Mouse (Mus musculus) CH12.LX (cell line): ENCODE measurements around the gene Stard5. TPM values are rescaled to one million over a fixed set of nuclear protein-coding genes. Genes with fewer than 3 reads are reported as not detected.

Source experiments
- DNase-seq: peaks from one replicate; pipeline ENCODE4 v3.0.0-alpha.2; 2013; ENCODE audit errors: extremely low read depth
- H3K27ac ChIP-seq: 2 replicates; pipeline ENCODE4 v1.5.1; 2012; ENCODE audit warnings: low read depth, mild to moderate bottlenecking, control low read depth, moderate library complexity; ENCODE audit not compliant: insufficient read depth
- H3K27me3 ChIP-seq: replicated peaks from 2 replicates; pipeline ENCODE3; 2012; ENCODE audit warnings: inconsistent platforms
- H3K36me3 ChIP-seq, 2 experiments: replicated peaks in 1 of 2; 2 replicates each; pipeline versions ENCODE3 to v1.6.1; 2012; ENCODE audit warnings: inconsistent platforms in 1 of 2, low read length in 1 of 2, mild to moderate bottlenecking in 1 of 2, mixed read lengths in 1 of 2, moderate library complexity in 1 of 2; ENCODE audit not compliant: control insufficient read depth in 1 of 2, insufficient read depth in 1 of 2
- H3K4me1 ChIP-seq, 2 experiments: 2 replicates each; pipeline ENCODE4 v1.6.1; 2012; ENCODE audit warnings: inconsistent platforms in 1 of 2, moderate library complexity in 1 of 2; ENCODE audit not compliant: insufficient read depth in 2 of 2, control insufficient read depth in 1 of 2
- H3K4me2 ChIP-seq: 2 replicates; pipeline ENCODE4 v1.6.1; 2012; ENCODE audit warnings: low read depth, mild to moderate bottlenecking, control low read depth; ENCODE audit not compliant: poor library complexity, insufficient read depth, severe bottlenecking
- H3K4me3 ChIP-seq, 3 experiments: fragments of 150-350 bp in 1 of 3; sonication (generic) in 1 of 3; replicated peaks in 1 of 3; 2 replicates each; pipeline versions ENCODE3 to v1.5.1; 2011 to 2012; ENCODE audit warnings: low read depth in 2 of 3, low read length in 2 of 3, mild to moderate bottlenecking in 2 of 3, moderate library complexity in 2 of 3, control low read depth in 1 of 3, improper control_type of control experiment in 1 of 3, inconsistent platforms in 1 of 3, mixed read lengths in 1 of 3; ENCODE audit not compliant: poor library complexity in 1 of 3
- H3K79me2 ChIP-seq: replicated peaks from 2 replicates; pipeline ENCODE4 v1.6.1; 2012; ENCODE audit warnings: mild to moderate bottlenecking, moderate library complexity; ENCODE audit not compliant: control insufficient read depth, poor library complexity, insufficient read depth, severe bottlenecking; ENCODE audit errors: extremely low read depth
- H3K9ac ChIP-seq: 2 replicates; pipeline ENCODE4 v1.6.1; 2012; ENCODE audit warnings: low read depth, mild to moderate bottlenecking, control low read depth, moderate library complexity; ENCODE audit not compliant: insufficient read depth
- H3K9me3 ChIP-seq: replicated peaks from 2 replicates; pipeline ENCODE3; 2012; ENCODE audit warnings: low read length, inconsistent platforms, mixed read lengths
- BHLHE40 ChIP-seq: IDR thresholded peaks from 2 replicates; pipeline ENCODE4 v1.6.1; 2011; ENCODE audit warnings: mild to moderate bottlenecking, low read depth, low read length, improper control_type of control experiment
- CHD1 ChIP-seq: IDR thresholded peaks from 2 replicates; pipeline ENCODE4 v1.6.1; 2012; ENCODE audit warnings: low read depth, low read length, improper control_type of control experiment, inconsistent platforms
- CHD2 ChIP-seq: IDR thresholded peaks from 2 replicates; pipeline ENCODE4 v1.6.1; 2011; ENCODE audit warnings: low read length, improper control_type of control experiment
- CTCF ChIP-seq, 2 experiments: IDR thresholded peaks in 1 of 2; conservative IDR thresholded peaks in 1 of 2; 2 replicates each; pipeline ENCODE4 v1.5.1; 2011 to 2012; ENCODE audit warnings: low read depth in 2 of 2, low read length in 2 of 2, improper control_type of control experiment in 1 of 2, inconsistent platforms in 1 of 2, mild to moderate bottlenecking in 1 of 2, moderate library complexity in 1 of 2
- E2F4 ChIP-seq: IDR thresholded peaks from 2 replicates; pipeline ENCODE4 v1.6.1; 2011; ENCODE audit warnings: low read depth, low read length, improper control_type of control experiment; ENCODE audit not compliant: insufficient replicate concordance
- ELF1 ChIP-seq: IDR thresholded peaks from 2 replicates; pipeline ENCODE4 v1.6.1; 2014; ENCODE audit warnings: low read depth, mild to moderate bottlenecking, inconsistent platforms, low read length, improper control_type of control experiment
- EP300 ChIP-seq: IDR thresholded peaks from 2 replicates; pipeline ENCODE4 v1.6.1; 2011; ENCODE audit warnings: low read length, improper control_type of control experiment
- ETS1 ChIP-seq: conservative IDR thresholded peaks from 2 replicates; pipeline ENCODE4 v1.6.1; 2012; ENCODE audit warnings: low read depth, mild to moderate bottlenecking, inconsistent platforms, low read length, improper control_type of control experiment, moderate library complexity
- GABPA ChIP-seq: IDR thresholded peaks from 2 replicates; pipeline ENCODE4 v1.6.1; 2012; ENCODE audit warnings: low read depth, low read length, improper control_type of control experiment, inconsistent platforms; ENCODE audit not compliant: insufficient replicate concordance
- IRF4 ChIP-seq: IDR thresholded peaks from 2 replicates; pipeline ENCODE4 v1.6.1; 2014; ENCODE audit warnings: low read depth, mild to moderate bottlenecking, inconsistent platforms, low read length, improper control_type of control experiment
- JUN ChIP-seq: IDR thresholded peaks from 2 replicates; pipeline ENCODE4 v1.6.1; 2011; ENCODE audit warnings: low read depth, mild to moderate bottlenecking, low read length, improper control_type of control experiment, moderate library complexity; ENCODE audit not compliant: insufficient read depth
- JUND ChIP-seq: conservative IDR thresholded peaks from 2 replicates; pipeline ENCODE4 v1.6.1; 2011; ENCODE audit warnings: low read depth, low read length, improper control_type of control experiment
- KAT2A ChIP-seq: IDR thresholded peaks from 2 replicates; pipeline ENCODE4 v1.6.1; 2012; ENCODE audit warnings: low read length, improper control_type of control experiment, inconsistent platforms; ENCODE audit not compliant: insufficient replicate concordance
- MAFK ChIP-seq: IDR thresholded peaks from 2 replicates; pipeline ENCODE4 v1.6.1; 2011; ENCODE audit warnings: low read length, improper control_type of control experiment; ENCODE audit not compliant: insufficient replicate concordance
- MAX ChIP-seq: IDR thresholded peaks from 2 replicates; pipeline ENCODE4 v1.6.1; 2011; ENCODE audit warnings: low read length, improper control_type of control experiment
- MAZ ChIP-seq: IDR thresholded peaks from 2 replicates; pipeline ENCODE4 v1.6.1; 2012; ENCODE audit warnings: low read depth, mild to moderate bottlenecking, inconsistent platforms, low read length, improper control_type of control experiment, moderate library complexity
- MEF2A ChIP-seq: IDR thresholded peaks from 2 replicates; pipeline ENCODE4 v1.6.1; 2014; ENCODE audit warnings: low read depth, mild to moderate bottlenecking, inconsistent platforms, low read length, improper control_type of control experiment, borderline replicate concordance
- MXI1 ChIP-seq: IDR thresholded peaks from 2 replicates; pipeline ENCODE4 v1.6.1; 2011; ENCODE audit warnings: mild to moderate bottlenecking, low read depth, low read length, improper control_type of control experiment
- MYC ChIP-seq: IDR thresholded peaks from 2 replicates; pipeline ENCODE4 v1.6.1; 2011; ENCODE audit warnings: low read depth, mild to moderate bottlenecking, improper control_type of control experiment, low read length
- NELFE ChIP-seq: IDR thresholded peaks from 2 replicates; pipeline ENCODE4 v1.6.1; 2011; ENCODE audit warnings: low read depth, low read length, improper control_type of control experiment
- NRF1 ChIP-seq: IDR thresholded peaks from 2 replicates; pipeline ENCODE4 v1.6.1; 2014; ENCODE audit warnings: low read depth, mild to moderate bottlenecking, inconsistent platforms, low read length, improper control_type of control experiment, moderate library complexity
- PAX5 ChIP-seq: IDR thresholded peaks from 2 replicates; pipeline ENCODE4 v1.6.1; 2012; ENCODE audit warnings: low read length, inconsistent platforms, mixed read lengths
- POLR2A ChIP-seq: IDR thresholded peaks from 2 replicates; pipeline ENCODE4 v1.6.1; 2011; ENCODE audit warnings: low read depth, mild to moderate bottlenecking, improper control_type of control experiment, low read length
- POLR2AphosphoS2 ChIP-seq: IDR thresholded peaks from 2 replicates; pipeline ENCODE4 v1.6.1; 2011; ENCODE audit warnings: low read depth, low read length, improper control_type of control experiment
- RAD21 ChIP-seq: IDR thresholded peaks from 2 replicates; pipeline ENCODE4 v1.6.1; 2011; ENCODE audit warnings: low read depth, mild to moderate bottlenecking, low read length, improper control_type of control experiment, moderate library complexity
- RCOR1 ChIP-seq: conservative IDR thresholded peaks from 2 replicates; pipeline ENCODE4 v1.6.1; 2012; ENCODE audit warnings: low read depth, mild to moderate bottlenecking, inconsistent platforms, low read length, improper control_type of control experiment
- SIN3A ChIP-seq: IDR thresholded peaks from 2 replicates; pipeline ENCODE4 v1.6.1; 2012; ENCODE audit warnings: low read length, improper control_type of control experiment, inconsistent platforms
- SMC3 ChIP-seq: IDR thresholded peaks from 2 replicates; pipeline ENCODE4 v1.6.1; 2011; ENCODE audit warnings: low read depth, low read length, improper control_type of control experiment
- TBP ChIP-seq: conservative IDR thresholded peaks from 2 replicates; pipeline ENCODE4 v1.6.1; 2011; ENCODE audit warnings: low read depth, low read length, improper control_type of control experiment
- TCF12 ChIP-seq: IDR thresholded peaks from 2 replicates; pipeline ENCODE4 v1.6.1; 2014; ENCODE audit warnings: low read depth, mild to moderate bottlenecking, inconsistent platforms, low read length, improper control_type of control experiment
- UBTF ChIP-seq: IDR thresholded peaks from 2 replicates; pipeline ENCODE4 v1.6.1; 2012; ENCODE audit warnings: low read depth, mild to moderate bottlenecking, inconsistent platforms, low read length, improper control_type of control experiment, moderate library complexity
- USF1 ChIP-seq: IDR thresholded peaks from 2 replicates; pipeline ENCODE4 v1.6.1; 2014; ENCODE audit warnings: low read depth, mild to moderate bottlenecking, inconsistent platforms, low read length, improper control_type of control experiment
- USF2 ChIP-seq: conservative IDR thresholded peaks from 2 replicates; pipeline ENCODE4 v1.6.1; 2011; ENCODE audit warnings: low read depth, low read length, improper control_type of control experiment
- ZC3H11A ChIP-seq: IDR thresholded peaks from 2 replicates; pipeline ENCODE4 v1.6.1; 2012; ENCODE audit warnings: low read depth, mild to moderate bottlenecking, inconsistent platforms, low read length, improper control_type of control experiment
- ZKSCAN1 ChIP-seq: IDR thresholded peaks from 2 replicates; pipeline ENCODE4 v1.6.1; 2012; ENCODE audit warnings: low read depth, inconsistent platforms, low read length, improper control_type of control experiment, borderline replicate concordance
- ZMIZ1 ChIP-seq: IDR thresholded peaks from 2 replicates; pipeline ENCODE4 v1.6.1; 2012; ENCODE audit warnings: low read depth, mild to moderate bottlenecking, inconsistent platforms, low read length, improper control_type of control experiment
- ZNF384 ChIP-seq: IDR thresholded peaks from 2 replicates; pipeline ENCODE4 v1.6.1; 2012; ENCODE audit warnings: low read depth, low read length, improper control_type of control experiment, inconsistent platforms
- dilution Hi-C: fragments of 300-500 bp; cut with MboI; formaldehyde crosslinking; loops from 2 replicates; pipeline ENCODE4 v1.14.3; 2020; ENCODE audit warnings: low sequenced_read_pairs; ENCODE audit not compliant: extremely low pct_unique_long_range_greater_than_20kb, extremely low pct_ligation_motif_present
- in situ Hi-C: fragments of 300-500 bp; cut with MboI; formaldehyde crosslinking; loops from 3 replicates; pipeline ENCODE4 v1.14.3; 2019; ENCODE audit warnings: low sequenced_read_pairs, low pct_ligation_motif_present, low pct_unique_long_range_greater_than_20kb, mixed read lengths
- polyA plus RNA-seq: library from polyadenylated mRNA; unstranded; fragments of >175 nt; gene quantifications from 2 replicates; pipeline ENCODE4 v1.2.1, GENCODE M21; 2012; ENCODE audit warnings: low read depth; ENCODE audit not compliant: insufficient read length
- total RNA-seq, 2 experiments: library from RNA; depleted of rRNA; stranded (reverse); fragments of 300-350 nt in 1 of 2; fragments of >200 nt in 1 of 2; gene quantifications; 2 replicates each; pipeline ENCODE4 v1.2.3; 2012 to 2014

Gene Stard5
- total RNA-seq (2012; rRNA removed) (37.6 and 44.9 TPM in 2 replicates), total RNA-seq (2014; rRNA removed) (30.1 and 31.7 TPM in 2 replicates), polyA plus RNA-seq (33.1 and 39.2 TPM in 2 replicates)

- H3K4me2 ChIP-seq = peak within 1 kb of the TSS; percentile 96
- peak within 1 kb of the TSS; percentile 78; the same call in 1 of the 2 replicates for H3K27ac ChIP-seq
- peak within 1 kb of the TSS; percentile 77 for H3K9ac ChIP-seq
- peaks cover 24 to 43% of the 10 kb centered on the region in 2 experiments for H3K36me3 ChIP-seq
- no peaks in the 10 kb centered on the region for H3K9me3 ChIP-seq
- H3K79me2 ChIP-seq = peaks cover 30% of the 10 kb centered on the region
- peak; percentile 94 for DNase-seq
- H3K27me3 ChIP-seq = no peaks in the 10 kb centered on the region
- dilution Hi-C loops (no loop called here), in situ Hi-C loops (no loop called here)
- peak within 1 kb of the TSS; percentile 82 to 94 (median 85) for H3K4me3 ChIP-seq
- H3K4me1 ChIP-seq = peaks cover 6 to 66% of the 10 kb centered on the region in 2 experiments; a peak in 3 of 4 replicates
- TF ChIP-seq JUND (no peak), TBP (peak; percentile 75), E2F4 (no peak), TCF12 (peak; percentile 90), NRF1 (peak; percentile 81), CHD2 (0 out of 2 replicates have a peak, but pooled peaks have one; percentile 9), ELF1 (peak; percentile 32; the same call in 1 of the 2 replicates), ZKSCAN1 (no peak), ZNF384 (no peak), CHD1 (no peak), NELFE (peak; percentile 91), SIN3A (peak; percentile 76), POLR2A (peak; percentile 92), POLR2AphosphoS2 (peak; percentile 89; the same call in 1 of the 2 replicates), USF1 (no peak), RAD21 (no peak; the same call in 1 of the 2 replicates), ETS1 (no peak), MAFK (no peak), UBTF (peak; percentile 68; the same call in 1 of the 2 replicates), IRF4 (peak; percentile 28; the same call in 1 of the 2 replicates), SMC3 (no peak), CTCF (conservative IDR thresholded peaks at IDR 0.05 in 1 of 2, IDR thresholded peaks at IDR 0.05 in 1 of 2; ENCODE audit: low read depth in 2 of 2, low read length in 2 of 2) (peak in 1 of 2 experiments; percentile 24; a peak in 2 of 4 replicates), JUN (no peak), MYC (no peak), EP300 (no peak), RCOR1 (no peak), BHLHE40 (peak; percentile 28; the same call in 1 of the 2 replicates), MAX (0 out of 2 replicates have a peak, but pooled peaks have one; percentile 30), MAZ (no peak), ZMIZ1 (peak; percentile 43; the same call in 1 of the 2 replicates), KAT2A (no peak), PAX5 (no peak), MXI1 (peak; percentile 86), GABPA (no peak), MEF2A (no peak), ZC3H11A (no peak), USF2 (no peak)
Observed at GRCm38 (mm10) chr7:83631828-83632681, at the start of gene Stard5. TSS of gene Stard5 (plus strand) at chr7:83631959.
